Mouse (Mus musculus): ENCODE results near the gene C1qtnf12.

C1qtnf12 gene

DNA sequence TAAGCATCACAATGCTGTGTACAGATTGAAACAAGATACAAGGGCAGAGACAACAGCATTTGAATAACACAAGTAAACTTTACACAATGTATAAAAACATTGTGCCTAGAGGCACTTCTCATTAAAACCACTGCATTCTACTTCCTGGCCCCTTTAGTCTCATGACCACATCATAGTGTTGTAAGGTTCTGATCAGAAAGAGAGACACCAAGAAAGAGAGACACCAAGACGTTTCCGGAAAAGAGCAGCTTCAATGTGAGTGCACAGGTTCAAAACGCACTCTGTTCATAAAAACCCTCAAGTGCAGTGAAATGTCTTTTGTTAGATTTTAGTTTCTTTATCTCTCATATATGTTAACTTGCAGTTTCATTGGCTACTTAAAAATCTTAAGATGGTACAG is 42.0 kb downstream of the C1qtnf12 start:
- DNase-seq: no peak

GRCm38 (mm10) chr4:156008369-156008768 is 46.3 kb downstream of the C1qtnf12 start:
- no peak for DNase-seq

DNA sequence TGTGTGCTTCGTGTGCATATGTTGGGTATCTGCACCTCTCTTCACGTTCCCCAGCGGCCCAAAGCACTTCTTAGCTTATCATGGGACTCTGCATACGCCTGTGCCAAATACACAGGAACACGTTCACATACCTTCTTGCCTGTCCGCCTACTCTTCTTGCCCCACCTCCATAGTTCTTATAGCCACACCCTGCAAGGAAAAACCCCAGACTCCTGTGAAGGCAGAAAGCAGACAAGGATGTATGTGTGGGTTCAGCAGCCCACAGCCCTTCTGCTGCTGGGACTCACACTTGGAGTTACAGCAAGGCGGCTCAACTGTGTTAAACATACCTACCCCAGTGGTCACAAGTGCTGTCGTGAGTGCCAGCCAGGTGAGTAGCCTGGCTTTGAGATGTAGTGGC is 51.5 kb downstream of the C1qtnf12 start, which contains the start of gene Tnfrsf4:
Tnfrsf4 (plus strand) TSS at position 207 of the 400 bp plus-strand sequence.
- no peak for DNase-seq

DNA sequence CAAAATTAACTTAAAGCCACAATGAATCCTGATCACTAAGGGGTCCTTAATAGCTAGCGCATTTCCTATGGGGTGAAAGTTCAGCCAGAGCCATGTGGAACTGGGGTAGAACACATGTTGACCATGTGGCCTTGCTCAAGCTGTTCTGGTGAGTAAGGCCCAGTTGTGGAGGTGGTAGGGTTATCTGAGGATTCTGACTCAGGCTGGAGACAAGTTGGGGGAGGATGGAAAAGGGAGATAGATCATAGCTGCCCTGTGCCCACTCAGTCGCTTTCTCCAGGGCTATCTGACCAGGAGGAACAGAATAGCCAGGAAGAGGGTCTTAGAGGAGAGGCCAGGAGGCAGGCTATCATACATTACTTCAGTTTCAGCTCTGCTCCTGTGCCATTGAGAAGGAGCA is 52.3 kb downstream of the C1qtnf12 start:
- no peak for DNase-seq
